ENCODE assay signal across 8 mouse cellular contexts in the genomic region with DNA sequence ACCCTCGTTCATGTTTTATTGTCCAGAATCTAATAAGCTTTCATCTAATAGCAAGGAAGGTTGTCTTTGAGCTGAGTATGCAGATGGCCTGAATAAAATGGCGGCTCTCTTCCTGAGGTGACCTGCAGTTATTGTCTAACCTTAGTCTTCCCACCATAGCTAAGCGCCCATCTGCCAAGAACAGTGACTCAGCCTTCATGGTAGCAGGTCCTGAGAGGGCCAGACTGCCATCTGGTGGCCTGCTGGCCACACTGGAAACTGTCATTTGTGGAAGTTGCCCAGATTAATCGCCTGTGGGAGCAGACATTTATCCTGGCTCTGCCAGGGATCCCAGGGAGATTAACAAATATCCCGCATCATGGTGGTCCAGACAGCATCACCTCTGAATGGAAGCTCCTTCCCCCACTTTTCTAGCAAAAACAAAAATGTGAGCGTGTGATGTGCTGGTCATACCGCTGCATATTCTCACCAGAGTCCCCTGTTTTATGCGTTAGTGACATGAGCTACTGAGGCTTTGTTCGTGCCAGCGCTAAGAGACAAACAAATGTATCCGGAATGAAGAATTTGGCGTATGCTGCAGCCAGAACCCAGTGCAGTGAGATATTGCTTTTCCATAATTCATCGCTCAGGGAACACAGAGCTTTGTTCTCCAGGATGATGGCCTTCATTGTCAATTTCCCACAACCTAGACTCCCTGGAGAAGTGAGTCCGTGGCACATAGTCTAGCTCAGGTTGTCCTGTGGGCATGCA. TPM values are rescaled to one million over a fixed set of nuclear protein-coding genes. Genes with fewer than 3 reads are reported as not detected.
DNase-seq lines count a peak whose midpoint lies in the region; ATAC-seq and TF ChIP-seq lines count a peak whose summit lies in the region.

No protein-coding gene starts in this region.

- TF ChIP-seq CTCF in MEL (IDR thresholded peaks at IDR 0.05 in 2 of 3, conservative IDR thresholded peaks at IDR 0.05 in 1 of 3; ENCODE audit: control insufficient read depth in 1 of 3, insufficient read depth in 1 of 3, low read depth in 2 of 3, low read length in 3 of 3, poor library complexity in 1 of 3, severe bottlenecking in 1 of 3): peak; percentile 66 to 83 (median 81)
- peak; percentile 94 for TF ChIP-seq CTCF in heart, postnatal 0 days (IDR thresholded peaks at IDR 0.05; ENCODE audit: low read depth)

- no peak for TF ChIP-seq EP300 in MEL (IDR thresholded peaks at IDR 0.05; ENCODE audit: low read depth in 1 of 2, low read length in 2 of 2)
- no peak for TF ChIP-seq EP300 in heart, postnatal 0 days (IDR thresholded peaks at IDR 0.05; ENCODE audit: low read depth)

- H3K79me2 ChIP-seq in MEL (ENCODE audit: control insufficient read depth, insufficient read depth, low read length, poor library complexity): no peaks in the 10 kb centered on the region

- no peak overlapping the region for H3K9ac ChIP-seq in MEL (ENCODE audit: control insufficient read depth, low read depth, low read length, poor library complexity, severe bottlenecking)
- H3K9ac ChIP-seq in embryonic facial prominence, embryonic 11.5 days (replicated peaks; ENCODE audit: low read length): no peak overlapping the region
- H3K9ac ChIP-seq in heart, postnatal 0 days (replicated peaks; ENCODE audit: low read depth, low read length): no peak overlapping the region

- WGBS in embryonic facial prominence, embryonic 11.5 days: 61% methylated on average over 14 of the region's 14 CpGs
- 51% methylated on average over 14 of the region's 14 CpGs for WGBS in heart, postnatal 0 days

- ATAC-seq in embryonic facial prominence, embryonic 11.5 days (replicated peaks; ENCODE audit: insufficient number of reproducible peaks, low FRiP score, low TSS enrichment, low read depth): no peak
- peak; percentile 79; the same call in 1 of the 2 replicates for ATAC-seq in heart, postnatal 0 days (ENCODE audit: insufficient read depth, low read depth)
- no peak for ATAC-seq in activated CD4-positive, CD25-positive, alpha-beta regulatory T cell, adult 4 months

- no peaks in the 10 kb centered on the region for H3K36me3 ChIP-seq in MEL (ENCODE audit: control insufficient read depth in 1 of 2, insufficient read depth in 2 of 2, low read length in 2 of 2)
- no peaks in the 10 kb centered on the region for H3K36me3 ChIP-seq in embryonic facial prominence, embryonic 11.5 days (replicated peaks; ENCODE audit: control insufficient read depth, insufficient read depth, low read depth, low read length)
- H3K36me3 ChIP-seq in heart, postnatal 0 days (replicated peaks; ENCODE audit: control insufficient read depth, insufficient read depth, low read length): no peaks in the 10 kb centered on the region

- no peak overlapping the region for H3K4me2 ChIP-seq in embryonic facial prominence, embryonic 11.5 days (ENCODE audit: low read depth, low read length)
- H3K4me2 ChIP-seq in heart, postnatal 0 days (ENCODE audit: low read depth, low read length): no peak overlapping the region

- peak; percentile 71 for TF ChIP-seq RAD21 in MEL (IDR thresholded peaks at IDR 0.05; ENCODE audit: low read depth, low read length)

- H3K4me1 ChIP-seq in MEL (ENCODE audit: control insufficient read depth in 1 of 2, insufficient read depth in 2 of 2, low read length in 2 of 2): peaks cover 0 to 4% of the 10 kb centered on the region in 2 experiments; a peak in 1 of 4 replicates
- no peaks in the 10 kb centered on the region for H3K4me1 ChIP-seq in embryonic facial prominence, embryonic 11.5 days (ENCODE audit: control insufficient read depth, insufficient read depth, low read length)
- no peaks in the 10 kb centered on the region for H3K4me1 ChIP-seq in heart, postnatal 0 days (ENCODE audit: control insufficient read depth, insufficient read depth)

- H3K27me3 ChIP-seq in MEL (ENCODE audit: control insufficient read depth in 1 of 2, insufficient read depth in 2 of 2, low read length in 2 of 2): no peaks in the 10 kb centered on the region
- H3K27me3 ChIP-seq in embryonic facial prominence, embryonic 11.5 days (ENCODE audit: control insufficient read depth, insufficient read depth, low read length): no peaks in the 10 kb centered on the region
- peaks cover 3% of the 10 kb centered on the region for H3K27me3 ChIP-seq in heart, postnatal 0 days (ENCODE audit: control insufficient read depth, insufficient read depth, low read length)

- DNase-seq in MEL (ENCODE audit: low read depth, low spot score): peak; percentile 86
- peak; percentile 87 for DNase-seq in adrenal gland, postnatal 14 days
- peak; percentile 66 for DNase-seq in embryonic facial prominence, embryonic 11.5 days (ENCODE audit: low spot score)
- peak; percentile 78 for DNase-seq in heart, postnatal 0 days (ENCODE audit: low spot score)
- peak; percentile 66 to 78 for DNase-seq in layer of hippocampus, adult 8-10 months (ENCODE audit: low spot score in 2 of 2)
- peak; percentile 75 for DNase-seq in lung, postnatal 25 days (ENCODE audit: low spot score)
- DNase-seq in right cerebral cortex, adult 18-20 months: peak; percentile 67

- H3K9me3 ChIP-seq in MEL (replicated peaks; ENCODE audit: insufficient read depth, low read length): no peaks in the 10 kb centered on the region
- H3K9me3 ChIP-seq in embryonic facial prominence, embryonic 11.5 days (replicated peaks; ENCODE audit: control insufficient read depth, low read length): no peaks in the 10 kb centered on the region
- no peaks in the 10 kb centered on the region for H3K9me3 ChIP-seq in heart, postnatal 0 days (replicated peaks; ENCODE audit: control insufficient read depth, low read length)

- H3K27ac ChIP-seq in MEL (ENCODE audit: control insufficient read depth, low read depth, low read length): no peak overlapping the region
- H3K27ac ChIP-seq in embryonic facial prominence, embryonic 11.5 days (replicated peaks; ENCODE audit: low read depth, low read length): no peak overlapping the region
- no peak overlapping the region for H3K27ac ChIP-seq in heart, postnatal 0 days (ENCODE audit: low read depth)

- H3K4me3 ChIP-seq in MEL (ENCODE audit: control insufficient read depth in 1 of 2, insufficient read depth in 1 of 2, low read depth in 2 of 2, low read length in 2 of 2): no peak overlapping the region
- no peak overlapping the region for H3K4me3 ChIP-seq in embryonic facial prominence, embryonic 11.5 days (ENCODE audit: low read depth, low read length)
- no peak overlapping the region for H3K4me3 ChIP-seq in heart, postnatal 0 days (ENCODE audit: low read depth, low read length)

- TF ChIP-seq POLR2A in MEL (IDR thresholded peaks at IDR 0.05; ENCODE audit: control insufficient read depth in 1 of 2, insufficient read depth in 1 of 2, low read depth in 1 of 2, low read length in 2 of 2, poor library complexity in 1 of 2): no peak

RNA-seq across cellular contexts. Expression of a gene that starts 11.5 kb away (rescaled TPM):
- 10.7 and 12.4 TPM in 2 replicates for total RNA-seq in MEL (2012; rRNA removed)
- polyA plus RNA-seq in MEL (2012; ENCODE audit: insufficient read depth in 1 of 2, insufficient read length in 2 of 2, low read depth in 1 of 2, low replicate concordance in 2 of 2, missing spikeins in 1 of 2): 10 to 100 TPM in 1 of 2 experiments, not detected in 1; 26.1 TPM
- 10.4 and 11.5 TPM in 2 replicates for total RNA-seq in adrenal gland, postnatal 14 days (2021)
- 3.5 and 5.7 TPM in 2 replicates for polyA plus RNA-seq in embryonic facial prominence, embryonic 11.5 days (2014; fragmentation: Nextera tagmentation; extraction: Ambion mirVana)
- total RNA-seq in heart, postnatal 0 days (2014; rRNA removed; ENCODE audit: low replicate concordance): 2.7 and 7.4 TPM in 2 replicates
- 7.0 and 7.6 TPM in 2 replicates for polyA plus RNA-seq in heart, postnatal 0 days (2015; fragmentation: Nextera tagmentation; extraction: Ambion mirVana)
- total RNA-seq in layer of hippocampus, adult 8-10 months (2022): 1 to 10 TPM; 2.0 to 3.2 (median 2.7) TPM
- polyA plus RNA-seq in activated CD4-positive, CD25-positive, alpha-beta regulatory T cell, adult 4 months (2017; shearing (Covaris generic)): not detected

RNA-seq across cellular contexts. Expression of a gene that starts 17.1 kb away (rescaled TPM):
- not detected in 2 replicates for total RNA-seq in MEL (2012; rRNA removed)
- not detected for polyA plus RNA-seq in MEL (2012; ENCODE audit: insufficient read depth in 1 of 2, insufficient read length in 2 of 2, low read depth in 1 of 2, low replicate concordance in 2 of 2, missing spikeins in 1 of 2)
- 2.1 and 3.0 TPM in 2 replicates for total RNA-seq in adrenal gland, postnatal 14 days (2021)
- 0.39 TPM in 1 of 2 replicates, not detected in the other for polyA plus RNA-seq in embryonic facial prominence, embryonic 11.5 days (2014; fragmentation: Nextera tagmentation; extraction: Ambion mirVana)
- total RNA-seq in heart, postnatal 0 days (2014; rRNA removed; ENCODE audit: low replicate concordance): not detected in 2 replicates
- polyA plus RNA-seq in heart, postnatal 0 days (2015; fragmentation: Nextera tagmentation; extraction: Ambion mirVana): not detected in 2 replicates
- total RNA-seq in layer of hippocampus, adult 8-10 months (2022): 10 to 100 TPM; 26.4 to 30.9 (median 30.1) TPM
- not detected for polyA plus RNA-seq in activated CD4-positive, CD25-positive, alpha-beta regulatory T cell, adult 4 months (2017; shearing (Covaris generic))

RNA-seq across cellular contexts. Expression of a gene that starts 53.2 kb away (rescaled TPM):
- 14.0 and 21.2 TPM in 2 replicates for total RNA-seq in MEL (2012; rRNA removed)
- 10 to 100 TPM in 1 of 2 experiments, not detected in 1; 22.1 TPM for polyA plus RNA-seq in MEL (2012; ENCODE audit: insufficient read depth in 1 of 2, insufficient read length in 2 of 2, low read depth in 1 of 2, low replicate concordance in 2 of 2, missing spikeins in 1 of 2)
- 149 and 151 TPM in 2 replicates for total RNA-seq in adrenal gland, postnatal 14 days (2021)
- polyA plus RNA-seq in embryonic facial prominence, embryonic 11.5 days (2014; fragmentation: Nextera tagmentation; extraction: Ambion mirVana): 17.7 and 18.8 TPM in 2 replicates
- total RNA-seq in heart, postnatal 0 days (2014; rRNA removed; ENCODE audit: low replicate concordance): 302 and 330 TPM in 2 replicates
- polyA plus RNA-seq in heart, postnatal 0 days (2015; fragmentation: Nextera tagmentation; extraction: Ambion mirVana): 152 and 159 TPM in 2 replicates
- total RNA-seq in layer of hippocampus, adult 8-10 months (2022): 100 to 1,000 TPM; 264 to 292 (median 274) TPM
- polyA plus RNA-seq in activated CD4-positive, CD25-positive, alpha-beta regulatory T cell, adult 4 months (2017; shearing (Covaris generic)): 10 to 100 TPM in 1 of 2 experiments, 1 to 10 TPM in 1; 5.6 to 15.3 TPM

RNA-seq across cellular contexts. Expression of a gene that starts 55.2 kb away (rescaled TPM):
- total RNA-seq in MEL (2012; rRNA removed): 26.9 and 31.9 TPM in 2 replicates
- 10 to 100 TPM in 1 of 2 experiments, not detected in 1; 31.3 TPM for polyA plus RNA-seq in MEL (2012; ENCODE audit: insufficient read depth in 1 of 2, insufficient read length in 2 of 2, low read depth in 1 of 2, low replicate concordance in 2 of 2, missing spikeins in 1 of 2)
- 53.9 and 57.6 TPM in 2 replicates for total RNA-seq in adrenal gland, postnatal 14 days (2021)
- polyA plus RNA-seq in embryonic facial prominence, embryonic 11.5 days (2014; fragmentation: Nextera tagmentation; extraction: Ambion mirVana): 15.4 and 18.0 TPM in 2 replicates
- 40.6 and 43.0 TPM in 2 replicates for total RNA-seq in heart, postnatal 0 days (2014; rRNA removed; ENCODE audit: low replicate concordance)
- polyA plus RNA-seq in heart, postnatal 0 days (2015; fragmentation: Nextera tagmentation; extraction: Ambion mirVana): 28.9 and 30.0 TPM in 2 replicates
- total RNA-seq in layer of hippocampus, adult 8-10 months (2022): 10 to 100 TPM; 51.3 to 62.9 (median 55.8) TPM
- 10 to 100 TPM; 12.9 to 14.0 TPM for polyA plus RNA-seq in activated CD4-positive, CD25-positive, alpha-beta regulatory T cell, adult 4 months (2017; shearing (Covaris generic))
